Mouse (Mus musculus) induced T-regulatory cell, adult 2 months (primary cell): ENCODE data around the gene Acaca.

Experiments
- DNase-seq: peaks from one replicate; pipeline ENCODE4 v3.0.0-alpha.2; 2012; ENCODE audit warnings: low read depth

The Acaca gene

DNA sequence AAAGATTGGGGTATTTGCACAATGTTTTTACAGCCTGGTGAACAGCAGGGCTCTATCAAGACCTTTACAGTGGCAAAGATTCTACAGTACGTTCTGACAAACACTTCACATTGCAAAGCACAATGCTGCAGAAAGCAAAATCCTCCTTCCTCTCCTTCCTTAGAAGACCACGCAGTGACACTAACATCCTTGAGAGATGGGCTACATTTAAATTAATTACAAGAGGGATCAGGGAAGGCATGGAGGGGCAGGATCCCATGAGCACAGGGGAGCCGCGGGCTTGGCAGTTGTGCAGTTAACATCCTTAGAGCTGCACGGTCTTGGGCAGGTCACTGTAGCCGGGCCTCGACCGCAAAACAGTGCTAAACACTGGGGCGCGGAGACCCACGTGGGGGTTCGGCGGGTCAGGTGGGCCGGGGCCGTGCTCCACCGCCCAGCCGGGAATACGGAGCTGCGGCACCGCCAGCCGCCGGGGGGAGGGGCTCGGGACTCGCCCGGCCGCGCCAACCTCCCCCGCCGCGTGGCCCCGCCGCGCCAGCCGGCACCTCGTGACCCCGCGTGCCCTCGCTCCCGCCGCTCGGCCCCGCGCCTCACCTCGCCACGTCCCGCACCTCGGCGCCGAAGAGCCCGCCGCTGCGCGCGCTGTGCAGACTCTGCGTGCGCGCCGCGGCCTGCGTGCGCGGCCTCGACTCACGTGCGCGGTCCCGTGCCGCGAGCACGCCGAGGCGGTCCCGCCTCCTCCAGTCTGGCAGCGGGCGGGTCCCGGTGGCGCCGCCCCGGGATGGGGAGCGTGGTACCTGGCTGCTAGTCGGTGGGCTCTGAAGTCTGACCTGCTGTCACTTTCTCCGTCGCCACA, at the start of gene Acaca, which contains the start of gene Tada2a:
Gene Acaca, plus strand, starts transcription at position 730 of the 856 bp plus-strand sequence.
Gene Tada2a, minus strand, starts transcription at position 658 of the 856 bp plus-strand sequence.
- peak; percentile 88 for DNase-seq

DNA sequence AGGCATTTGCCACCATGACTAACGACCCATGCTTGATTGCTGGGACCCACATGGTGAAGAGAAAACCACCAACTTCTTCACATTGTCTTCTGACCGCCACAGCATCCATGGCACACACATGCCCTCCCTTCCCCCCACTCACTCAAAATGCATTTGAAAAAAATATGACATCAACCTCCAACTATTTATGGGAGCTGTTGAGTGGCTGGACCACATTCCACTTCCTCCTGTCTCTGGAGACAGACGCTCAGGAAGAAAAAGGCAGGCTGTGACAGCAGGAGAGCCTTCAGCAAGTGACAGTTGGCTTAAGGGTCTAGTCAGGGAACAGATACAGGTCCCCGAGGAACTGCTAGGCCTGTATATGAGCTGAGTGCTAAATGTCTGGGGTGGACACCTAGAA, 49.6 kb upstream of the Acaca start:
- DNase-seq, result no peak

DNA sequence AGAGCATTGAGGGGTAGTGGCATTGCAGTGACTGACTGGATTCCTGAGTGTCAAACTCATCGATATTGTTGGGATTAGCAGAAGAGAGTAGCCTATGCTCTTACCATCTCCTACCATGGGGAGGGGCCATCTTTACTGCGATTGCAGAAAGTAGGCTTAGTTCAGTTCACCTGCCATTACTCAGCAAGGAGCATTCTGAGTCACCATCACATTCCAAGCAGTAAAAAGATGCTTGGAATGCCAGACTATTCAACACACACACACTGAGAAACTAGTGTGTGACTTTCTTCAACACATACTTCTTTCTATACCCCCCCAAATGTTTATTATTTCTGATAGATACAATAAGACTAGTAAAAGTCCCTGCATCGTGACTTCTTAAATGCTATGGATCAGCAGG, 49.1 kb upstream of the Acaca start:
- no peak for DNase-seq

DNA sequence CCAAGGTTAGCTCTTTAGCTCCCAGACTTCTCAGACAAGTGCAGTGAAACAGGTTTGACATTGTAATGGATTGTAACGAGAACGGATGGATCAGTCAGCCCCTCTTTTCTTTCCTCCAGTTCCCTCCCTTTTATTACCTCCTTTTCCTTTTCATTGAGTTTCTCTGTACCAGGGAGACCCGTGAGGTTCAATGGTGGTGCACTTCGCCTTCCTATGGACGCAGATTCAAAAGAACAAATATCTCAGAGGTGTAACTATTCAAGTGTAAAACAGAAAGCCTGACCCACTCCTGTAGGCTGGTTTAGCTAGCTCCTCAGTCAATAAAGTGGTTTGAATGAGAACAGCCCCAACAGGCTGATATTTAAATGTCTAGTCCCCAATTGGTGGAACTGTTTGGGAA, 47.6 kb upstream of the Acaca start:
- DNase-seq, result no peak

GRCm38 (mm10) chr11:84090572-84090971, 38.9 kb upstream of the Acaca start:
- DNase-seq, result no peak

DNA sequence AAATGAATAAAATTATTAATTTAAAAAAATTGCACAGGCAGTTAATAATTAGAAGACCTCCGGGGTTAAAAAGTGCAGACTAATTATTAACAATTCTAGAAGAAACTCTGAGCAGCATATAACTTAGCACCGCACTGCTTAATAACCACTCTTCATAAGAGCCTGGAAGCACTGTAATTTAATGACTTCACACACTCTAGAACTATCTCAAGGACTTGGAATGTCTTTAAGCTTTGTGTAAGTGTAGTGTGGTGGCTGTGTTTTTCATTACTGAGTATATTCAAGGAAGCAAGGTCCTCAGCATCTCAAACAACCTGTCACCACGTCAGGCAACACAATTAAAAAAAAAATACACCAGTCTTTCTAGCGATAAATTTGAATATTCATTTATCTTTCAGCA, 34.4 kb upstream of the Acaca start:
- DNase-seq, result no peak

DNA sequence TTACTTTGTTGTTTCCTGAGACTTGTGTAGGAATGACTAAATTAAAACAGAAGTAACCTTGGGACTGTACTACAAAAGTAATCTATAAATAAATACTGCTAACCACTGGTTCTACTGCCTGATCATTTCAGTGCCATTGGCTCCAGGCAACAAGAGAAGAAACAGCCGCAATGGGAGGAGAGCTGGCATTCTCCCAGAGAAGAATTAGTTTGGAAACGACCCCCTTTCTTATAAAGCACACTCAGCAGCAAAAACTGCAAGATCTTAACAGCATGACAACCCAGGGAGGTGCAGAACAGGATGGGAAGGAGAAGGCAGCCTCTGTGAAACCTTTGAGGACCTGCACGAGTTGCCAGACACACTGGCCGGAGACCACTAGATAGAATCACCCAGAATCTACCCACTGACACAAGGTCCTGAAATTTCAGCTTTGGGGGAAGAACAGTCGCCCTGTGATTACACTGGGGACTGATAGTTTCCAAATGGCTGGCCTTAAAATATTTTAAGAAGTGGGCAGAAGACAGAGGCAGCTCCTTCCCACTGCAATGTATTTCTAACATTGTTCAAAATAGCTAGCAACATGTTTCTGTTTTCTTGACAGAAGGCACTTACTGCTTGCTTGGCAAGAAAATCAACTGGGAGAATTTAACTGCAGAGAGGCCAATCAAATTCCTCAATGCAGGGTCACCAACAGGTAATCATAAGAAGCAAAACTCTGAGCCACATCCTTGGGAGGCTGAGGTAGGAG, 32.0 kb upstream of the Acaca start:
- DNase-seq, result no peak

DNA sequence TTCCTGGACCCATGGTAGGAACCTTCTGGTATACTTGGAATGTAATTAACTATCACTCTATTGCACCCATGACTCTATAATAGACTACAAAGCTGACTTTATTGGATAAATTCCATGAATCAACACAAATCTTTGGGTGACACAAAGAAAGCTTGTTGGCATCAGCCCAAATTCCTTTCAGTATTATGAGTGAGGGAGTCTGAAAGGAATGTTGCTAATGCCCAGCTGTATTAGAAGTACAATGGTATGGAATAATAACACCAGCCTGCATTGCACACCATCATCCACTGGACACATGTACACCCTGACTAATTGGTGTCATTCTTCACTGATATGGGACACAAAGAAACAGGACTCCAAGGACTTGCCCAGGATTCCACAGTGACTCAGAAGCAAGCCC, 28.3 kb upstream of the Acaca start:
- no peak for DNase-seq

DNA sequence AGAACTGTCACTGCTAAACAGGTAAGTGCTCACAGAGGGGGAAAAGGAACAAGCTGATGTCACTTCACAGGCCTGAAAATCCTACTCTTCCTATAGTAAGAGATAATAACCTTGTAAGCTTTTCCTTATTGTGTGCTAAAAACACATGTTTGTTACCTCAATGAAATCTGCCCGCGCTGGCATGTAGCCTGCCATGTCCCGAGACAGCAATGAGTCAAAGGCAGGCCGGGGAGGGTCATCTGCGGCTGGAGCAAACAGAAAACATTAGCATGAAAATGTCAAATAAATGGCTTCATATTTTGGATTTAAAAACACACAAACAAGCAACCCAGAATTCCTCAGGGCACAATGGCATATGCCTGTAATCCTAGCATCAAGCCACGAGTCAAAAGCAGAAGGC, 25.4 kb upstream of the Acaca start:
- no peak for DNase-seq

GRCm38 (mm10) chr11:84107137-84107536, 22.3 kb upstream of the Acaca start:
- no peak for DNase-seq

GRCm38 (mm10) chr11:84113623-84114022, 15.8 kb upstream of the Acaca start:
- DNase-seq, result no peak

DNA sequence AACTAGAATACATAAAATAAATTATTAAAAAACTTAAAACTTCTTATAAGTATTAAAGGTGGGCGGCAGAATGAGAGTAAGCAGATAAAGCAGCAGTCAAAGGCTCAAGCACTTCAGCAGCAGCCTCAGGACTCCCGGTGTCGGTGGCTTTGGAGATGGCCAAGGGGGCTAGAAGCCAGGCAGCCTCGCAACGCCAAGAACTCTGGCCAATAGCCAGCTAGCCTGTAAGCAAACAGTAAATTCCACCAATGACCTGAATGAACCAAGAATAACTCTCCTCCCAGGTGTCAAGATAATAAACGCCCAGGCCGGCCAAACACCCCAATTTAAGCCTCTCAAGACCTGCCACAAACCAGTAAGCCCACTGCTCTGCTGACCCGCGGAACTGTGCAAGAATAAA, 13.8 kb upstream of the Acaca start:
- no peak for DNase-seq

DNA sequence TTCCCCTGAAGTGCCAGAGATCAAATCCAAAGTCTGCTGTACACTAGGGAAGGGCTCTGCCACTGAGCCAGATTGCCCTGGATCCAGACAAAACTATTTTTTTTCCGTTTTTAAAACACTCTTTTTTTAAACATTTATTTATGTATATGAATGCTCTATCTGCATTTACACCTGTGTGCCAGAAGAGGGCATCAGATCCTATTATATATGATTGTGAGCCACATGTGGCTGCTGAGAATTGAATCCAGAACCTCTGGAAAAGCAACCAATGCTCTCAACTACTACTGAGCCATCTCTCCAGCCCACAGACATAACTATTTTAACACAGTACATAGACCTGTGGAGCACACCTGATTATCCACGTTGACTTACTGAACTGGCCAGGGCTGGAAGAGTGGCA, 13.3 kb upstream of the Acaca start:
- DNase-seq, result peak; percentile 11

DNA sequence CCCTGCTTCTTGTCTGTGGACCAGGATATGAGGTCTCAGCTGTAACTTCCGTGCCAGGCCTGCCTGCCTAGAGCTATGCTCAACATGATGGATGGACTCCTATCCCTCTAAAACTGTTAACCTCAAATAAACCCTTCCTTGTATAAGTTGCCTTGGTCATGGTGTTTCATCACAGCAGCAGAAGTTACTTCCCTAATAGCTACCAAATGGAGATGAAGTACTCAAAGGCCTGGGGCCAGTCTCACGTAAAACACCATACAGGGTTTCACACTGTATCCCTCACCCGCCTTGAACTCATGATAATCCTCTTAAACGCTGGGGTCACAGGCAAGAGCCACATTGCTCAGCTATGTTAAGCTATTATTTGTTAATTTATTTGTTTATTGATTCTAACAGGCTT, 12.0 kb upstream of the Acaca start:
- DNase-seq, result no peak

DNA sequence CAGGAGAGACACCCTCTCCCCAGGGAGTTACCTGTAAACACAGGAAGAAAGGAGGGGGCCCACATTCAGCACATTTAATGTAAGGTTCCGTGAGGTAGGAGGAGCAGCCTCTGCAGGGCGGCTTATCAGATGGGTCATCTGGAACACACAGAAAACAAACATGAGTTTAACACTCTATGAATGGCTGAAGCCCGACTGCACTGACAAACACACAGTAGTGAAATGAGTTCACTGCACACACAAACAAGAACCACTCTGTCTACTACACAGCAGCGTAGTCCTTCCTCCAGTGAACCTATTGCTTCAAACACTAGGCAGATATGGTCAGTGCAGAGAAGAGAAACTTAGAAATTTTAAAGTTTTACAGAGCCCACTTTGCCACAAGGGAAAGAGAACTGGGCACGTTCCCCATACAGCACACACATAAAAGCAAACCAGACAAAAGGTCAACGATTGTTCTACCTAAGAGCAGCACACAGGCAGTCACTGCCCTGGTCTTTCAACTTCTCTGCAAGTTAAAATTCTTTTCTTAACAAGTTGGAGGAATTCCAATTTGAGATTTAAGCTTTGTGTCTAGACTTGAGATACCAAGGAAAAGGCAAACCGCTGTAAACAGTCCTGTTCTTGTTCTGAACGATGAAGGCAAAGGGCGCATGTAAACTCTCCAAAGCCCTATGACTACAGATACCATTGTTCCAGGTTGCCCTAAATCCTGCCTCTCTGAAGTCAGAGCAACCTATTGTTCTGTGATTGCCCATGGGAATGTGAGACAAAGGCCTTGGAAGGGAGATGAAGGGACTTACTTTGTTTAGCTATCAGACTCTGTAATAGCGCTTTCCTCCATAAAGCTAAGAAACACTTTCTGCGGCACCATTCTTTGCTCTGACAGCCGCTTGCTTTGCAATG, 8.2 kb upstream of the Acaca start:
- DNase-seq, result peak; percentile 14

DNA sequence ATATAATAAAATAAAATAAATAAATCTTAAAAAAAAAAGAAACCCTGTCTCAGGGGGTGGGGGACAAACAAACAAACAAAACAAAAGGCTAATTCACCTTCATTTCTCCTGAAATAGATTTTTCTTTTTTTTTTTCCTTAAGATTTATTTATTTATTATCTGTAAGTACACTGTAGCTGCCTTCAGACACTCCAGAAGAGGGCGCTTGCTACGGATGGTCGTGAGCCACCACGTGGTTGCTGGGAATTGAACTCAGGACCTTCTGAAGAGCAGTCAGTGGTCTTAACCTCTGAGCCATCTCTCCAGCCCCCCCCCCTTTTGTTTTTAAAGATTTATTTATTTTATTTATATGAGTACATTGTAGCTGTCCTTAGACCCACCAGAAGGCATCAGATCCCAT, 1.5 kb upstream of the Acaca start:
- peak; percentile 31 for DNase-seq

DNA sequence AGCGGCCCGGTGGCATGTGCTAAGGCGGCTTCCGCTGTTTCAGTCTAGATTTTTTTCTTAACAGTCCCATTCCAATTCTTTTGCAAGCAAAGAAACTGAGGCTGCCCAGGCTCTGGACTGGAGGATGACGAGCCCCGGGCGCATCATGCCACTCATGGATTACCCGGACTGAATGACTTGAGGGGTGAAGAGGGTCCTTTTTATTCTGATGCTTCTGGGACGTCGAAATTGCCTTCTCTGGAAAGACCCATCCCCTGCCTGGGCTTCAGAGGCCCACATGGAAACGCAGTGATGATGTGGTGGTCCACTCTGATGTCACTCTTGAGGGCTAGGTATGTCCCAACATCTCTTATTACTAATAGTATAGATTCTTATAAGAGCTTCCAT, 320 bp downstream of the Acaca start:
- DNase-seq, result no peak

DNA sequence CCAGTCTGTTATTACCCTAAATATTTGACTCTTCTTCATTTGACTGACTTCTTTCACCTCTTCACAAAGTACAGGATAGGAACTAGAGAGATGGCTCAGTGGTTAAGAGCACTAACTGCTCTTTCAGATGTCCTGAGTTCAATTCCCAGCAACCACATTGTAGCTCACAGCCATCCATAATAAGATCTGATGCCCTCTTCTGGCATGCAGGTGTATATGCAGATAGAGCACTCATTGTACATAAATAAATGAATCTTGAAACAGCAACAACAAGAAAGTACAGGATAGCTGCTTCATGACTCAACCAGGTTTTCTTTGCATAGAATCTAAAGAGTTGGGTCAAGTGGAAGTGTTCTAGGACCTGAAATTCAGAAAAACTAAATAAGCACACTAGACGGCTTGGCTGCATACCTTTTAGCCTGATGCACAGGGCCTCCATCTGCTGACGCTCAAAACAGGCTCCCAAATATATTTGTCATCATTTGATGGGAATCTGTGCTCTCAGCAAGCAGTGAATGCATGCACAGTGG, 4.9 kb downstream of the Acaca start:
- peak; percentile 38 for DNase-seq

DNA sequence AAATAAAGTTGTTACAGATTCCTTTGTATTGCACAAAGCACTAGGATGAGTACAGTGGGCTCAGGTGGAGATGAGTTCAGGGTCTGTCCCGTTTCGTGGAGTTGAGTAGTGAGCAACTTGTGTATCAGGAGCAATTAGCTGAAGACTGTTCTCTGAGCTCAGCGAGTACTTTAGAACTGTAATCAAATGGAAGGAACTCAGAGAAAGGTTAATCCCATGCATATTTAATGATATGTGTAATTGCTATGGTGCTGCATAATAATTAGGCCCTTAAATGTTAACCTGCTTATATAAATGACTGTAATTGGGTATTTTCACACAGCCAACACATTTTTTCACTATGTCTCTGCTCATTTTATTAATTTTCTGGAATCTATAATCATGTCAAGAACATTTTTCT, 7.0 kb downstream of the Acaca start:
- no peak for DNase-seq

DNA sequence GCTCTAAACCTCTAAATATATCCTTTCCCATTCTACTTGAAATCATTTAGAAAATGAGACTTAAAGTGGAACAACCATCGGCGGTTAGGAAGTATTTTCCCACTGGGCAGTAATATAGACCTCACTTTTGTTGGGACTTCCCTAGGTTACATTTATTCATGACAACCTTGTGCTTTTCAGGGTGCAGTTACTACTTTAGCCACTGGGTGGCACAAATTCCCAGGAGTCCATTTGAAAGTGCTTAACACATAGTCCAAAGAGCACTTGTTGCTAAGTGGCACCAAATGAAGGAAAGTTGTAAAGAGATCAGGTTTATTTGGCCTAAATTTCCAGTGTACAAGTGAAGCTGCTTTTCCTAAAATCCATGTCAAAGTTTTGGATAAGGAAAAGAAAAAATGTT, 12.3 kb downstream of the Acaca start:
- peak; percentile 84 for DNase-seq

- DNase-seq, result no peak
These were observed 15.8 kb downstream of the Acaca start for GRCm38 (mm10) chr11:84145201-84145798.

DNA sequence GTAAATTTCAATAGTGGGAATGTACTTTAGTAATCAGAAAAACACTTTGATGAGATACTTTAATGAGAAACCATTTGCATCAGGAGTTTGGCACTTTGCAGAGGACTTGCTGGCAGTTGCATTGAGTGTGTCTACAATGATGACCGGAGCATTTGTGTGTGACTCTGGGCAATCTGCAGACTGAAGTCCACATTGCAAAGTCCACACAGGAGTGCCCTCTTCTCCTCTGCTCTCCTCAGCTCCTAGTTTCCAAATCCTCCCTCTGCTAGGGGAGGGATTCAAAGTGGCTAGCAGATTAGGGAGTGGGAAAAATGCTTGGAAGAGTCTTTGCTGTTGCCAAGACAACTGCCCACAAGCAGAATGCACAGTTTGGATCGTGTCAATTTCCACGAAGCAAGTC, 16.6 kb downstream of the Acaca start:
- no peak for DNase-seq
